Mouse (Mus musculus) megakaryocyte-erythroid progenitor cell, adult 5-6 weeks (primary cell): ENCODE measurements around the gene Gfy. TPM values are rescaled to one million over a fixed set of nuclear protein-coding genes. Genes with fewer than 3 reads are reported as not detected.
A peak's percentile ranks its signal among the peaks of the same experiment; 100 is the strongest.
"Not testable (repeated sequence)": the region's sequence is repeated elsewhere in the genome, so short reads cannot be mapped to it uniquely, and the experiment has no call there.

ENCODE experiments used
- ATAC-seq: replicated peaks from 2 replicates; pipeline ENCODE4 v1.8.0; 2016; ENCODE audit warnings: mild to moderate bottlenecking, inconsistent platforms; ENCODE audit not compliant: severe bottlenecking, poor library complexity, low FRiP score, low TSS enrichment
- total RNA-seq, 2 experiments: library from RNA; stranded (forward) in 1 of 2; stranded (reverse) in 1 of 2; fragments of 200-1000, 215-1000 nt in 1 of 2; fragments of >200 nt in 1 of 2; fragmentation: Nextera tagmentation in 1 of 2; gene quantifications; 2 replicates each; pipeline ENCODE4 v1.2.3; 2014 to 2017

The Gfy gene
- total RNA-seq, 2 experiments from 2014 or later: 1.9 TPM; not detected in 1

DNA sequence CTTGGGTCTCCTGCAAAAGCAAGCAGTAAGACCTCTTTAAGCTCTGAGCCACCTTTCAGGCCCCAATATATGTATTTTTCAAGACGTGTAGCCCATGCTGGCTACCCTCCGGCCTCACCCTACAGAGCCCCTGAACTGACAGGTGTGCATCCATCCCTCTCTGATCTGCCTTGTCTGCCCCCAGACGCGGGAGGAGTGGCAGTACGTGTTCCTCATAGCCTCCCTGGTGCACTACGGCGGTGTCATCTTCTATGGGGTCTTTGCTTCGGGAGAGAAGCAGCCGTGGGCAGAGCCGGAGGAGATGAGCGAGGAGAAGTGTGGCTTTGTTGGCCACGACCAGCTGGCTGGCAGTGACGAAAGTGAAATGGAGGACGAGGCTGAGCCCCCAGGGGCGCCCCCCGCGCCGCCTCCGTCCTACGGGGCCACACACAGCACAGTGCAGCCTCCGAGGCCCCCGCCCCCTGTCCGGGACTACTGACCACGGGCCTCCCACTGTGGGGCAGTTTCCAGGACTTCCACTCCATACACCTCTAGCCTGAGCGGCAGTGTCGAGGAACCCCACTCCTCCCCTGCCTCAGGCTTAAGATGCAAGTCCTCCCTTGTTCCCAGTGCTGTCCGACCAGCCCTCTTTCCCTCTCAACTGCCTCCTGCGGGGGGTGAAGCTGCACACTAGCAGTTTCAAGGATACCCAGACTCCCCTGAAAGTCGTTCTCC lies 4.6 kb downstream of the Gfy start:
- ATAC-seq: no peak

DNA sequence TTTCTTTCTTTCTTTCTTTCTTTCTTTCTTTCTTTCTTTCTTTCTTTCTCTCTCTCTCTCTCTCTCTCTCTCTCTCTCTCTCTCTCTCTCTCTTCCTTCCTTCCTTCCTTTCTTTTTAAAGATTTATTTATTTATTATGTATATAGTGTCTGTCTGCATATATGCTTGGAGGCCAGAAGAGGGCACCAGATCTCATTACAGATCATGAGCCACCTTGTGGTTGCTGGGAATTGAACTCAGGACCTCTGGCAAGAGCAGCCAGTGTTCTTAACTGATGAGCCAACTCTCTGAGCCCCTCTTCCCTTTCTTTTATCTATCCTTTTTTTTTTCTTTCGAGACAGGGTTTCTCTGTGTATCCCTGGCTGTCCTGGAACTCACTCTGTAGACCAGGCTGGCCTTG lies 5.6 kb downstream of the Gfy start:
- ATAC-seq: not testable (repeated sequence)

DNA sequence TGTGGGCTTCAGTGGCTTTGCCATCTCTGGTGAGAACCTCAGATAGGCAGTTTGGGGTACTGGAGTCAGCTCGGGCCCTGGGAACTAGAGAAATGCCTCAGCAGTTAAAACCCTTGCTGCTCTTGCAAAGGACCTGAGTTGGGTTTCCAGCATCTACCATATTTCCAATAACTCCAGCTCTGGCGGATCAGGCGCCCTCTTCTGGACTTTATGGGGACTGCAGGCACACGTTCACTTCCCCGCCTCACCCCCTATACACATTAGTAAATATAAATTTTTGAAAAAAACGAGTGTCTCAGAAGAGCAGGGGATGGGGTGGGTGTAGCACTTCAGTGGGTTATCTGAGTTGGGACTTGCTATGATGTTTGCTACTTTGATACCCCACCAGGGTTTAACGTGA lies 6.4 kb downstream of the Gfy start:
- peak; percentile 10; the same call in 1 of the 2 replicates for ATAC-seq

DNA sequence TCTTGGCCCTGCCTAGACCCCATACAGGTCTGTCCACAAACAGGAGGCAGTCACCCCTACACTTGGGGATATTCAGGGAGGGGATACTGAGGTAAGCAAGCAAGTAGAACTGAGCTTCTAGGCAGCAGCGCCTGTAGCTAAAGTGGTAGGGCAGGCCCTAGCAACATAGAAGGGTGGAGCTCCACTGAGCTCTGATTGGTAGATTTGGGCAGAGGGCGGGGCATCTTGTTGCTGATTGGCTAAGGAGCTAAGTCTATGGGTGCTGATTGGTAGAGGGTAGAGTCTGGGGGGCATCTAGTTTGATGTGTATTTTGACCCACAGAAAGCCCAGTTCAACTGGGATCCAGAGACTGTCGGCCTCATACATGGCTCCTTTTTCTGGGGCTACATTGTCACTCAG lies 9.9 kb downstream of the Gfy start:
- no peak for ATAC-seq

DNA sequence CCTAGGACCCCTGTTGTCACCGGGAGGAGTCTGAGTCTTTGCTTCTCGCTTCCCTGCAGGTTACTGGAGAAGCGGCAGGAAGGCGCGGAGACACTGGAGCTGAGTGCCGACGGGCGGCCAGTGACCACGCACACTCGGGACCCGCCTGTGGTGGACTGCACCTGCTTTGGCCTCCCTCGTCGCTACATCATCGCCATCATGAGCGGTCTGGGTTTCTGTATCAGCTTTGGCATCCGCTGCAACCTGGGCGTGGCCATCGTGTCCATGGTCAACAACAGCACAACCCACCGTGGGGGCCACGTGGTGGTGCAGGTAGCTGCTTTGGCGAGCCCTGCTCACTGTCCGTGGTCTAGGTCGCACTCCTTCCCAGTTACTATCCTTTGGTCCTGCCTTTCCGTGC lies 10.7 kb downstream of the Gfy start:
- ATAC-seq: no peak

DNA sequence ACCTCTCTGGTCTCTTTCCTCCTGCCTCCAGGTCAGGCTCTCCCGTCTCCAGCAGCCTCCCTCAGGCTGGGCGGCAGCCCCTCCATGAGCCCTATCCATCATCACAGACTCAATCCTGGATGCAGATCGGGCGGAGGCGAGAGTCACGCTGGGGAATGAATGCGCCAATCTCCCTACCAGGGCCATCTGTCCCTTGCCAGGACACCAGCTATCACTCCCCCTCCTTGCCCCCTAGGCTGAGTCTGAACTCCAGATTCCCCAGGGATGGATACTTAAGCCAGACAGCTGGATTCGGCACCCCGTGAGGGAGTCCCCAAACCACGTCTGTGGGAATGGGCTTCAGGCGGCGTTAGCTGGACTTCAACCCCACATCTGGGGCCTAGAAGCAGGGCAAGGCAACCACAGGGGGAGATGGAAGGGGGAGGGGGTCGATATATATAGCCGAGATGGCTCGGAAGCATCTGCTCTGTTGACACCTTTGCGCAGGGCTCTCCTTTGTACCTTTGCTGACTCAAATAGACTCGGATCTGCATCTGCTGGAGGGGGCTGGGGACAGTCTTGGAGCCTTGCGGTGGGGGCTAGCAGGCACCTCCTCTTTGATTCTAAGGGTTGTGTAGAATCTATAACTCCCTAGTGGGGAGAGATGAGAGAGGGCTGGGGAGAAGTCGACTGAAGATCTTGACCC lies 11.5 kb downstream of the Gfy start:
- no peak for ATAC-seq

DNA sequence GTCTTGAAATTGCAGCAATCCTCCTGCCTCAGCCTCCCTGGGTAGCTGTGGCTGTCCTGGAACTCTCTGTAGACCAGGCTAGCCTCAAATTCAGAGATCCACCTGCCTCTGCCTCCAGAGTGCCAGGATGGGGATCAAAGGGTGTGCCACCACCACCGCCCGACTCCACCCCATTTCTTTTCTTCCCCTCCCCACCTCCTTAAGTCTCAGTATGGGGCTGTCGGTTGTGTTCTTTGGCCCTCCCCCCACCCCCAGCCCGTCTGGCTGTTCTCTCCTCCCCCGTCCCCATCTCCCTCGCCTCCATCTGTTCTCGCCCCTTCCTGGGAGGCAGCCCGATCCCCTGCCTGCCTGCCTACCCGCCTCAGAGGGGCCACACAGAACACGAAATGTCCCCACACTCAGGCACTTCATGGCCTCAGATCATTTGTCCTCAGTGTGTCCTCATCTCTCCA lies 12.4 kb downstream of the Gfy start:
- no peak for ATAC-seq

DNA sequence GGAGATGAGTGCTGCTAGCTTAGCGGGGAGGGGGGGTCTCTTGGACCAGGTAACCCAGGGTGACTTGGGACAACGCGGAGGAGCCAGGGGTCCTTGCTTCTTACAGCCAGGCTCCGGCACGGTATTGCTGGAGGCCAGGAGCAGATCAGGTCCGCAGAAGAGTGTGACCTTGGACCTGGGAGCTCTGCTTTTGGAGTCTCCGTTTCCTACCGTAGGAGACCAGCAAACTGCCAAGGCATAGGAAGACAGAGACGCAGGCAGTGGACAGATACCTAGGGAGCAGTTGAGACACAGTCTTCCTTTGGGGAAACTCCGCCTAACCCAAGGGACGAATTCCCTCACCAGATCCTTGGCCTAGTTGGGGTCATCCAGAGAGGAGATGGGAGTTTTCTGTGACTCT lies 13.7 kb downstream of the Gfy start:
- ATAC-seq: no peak

DNA sequence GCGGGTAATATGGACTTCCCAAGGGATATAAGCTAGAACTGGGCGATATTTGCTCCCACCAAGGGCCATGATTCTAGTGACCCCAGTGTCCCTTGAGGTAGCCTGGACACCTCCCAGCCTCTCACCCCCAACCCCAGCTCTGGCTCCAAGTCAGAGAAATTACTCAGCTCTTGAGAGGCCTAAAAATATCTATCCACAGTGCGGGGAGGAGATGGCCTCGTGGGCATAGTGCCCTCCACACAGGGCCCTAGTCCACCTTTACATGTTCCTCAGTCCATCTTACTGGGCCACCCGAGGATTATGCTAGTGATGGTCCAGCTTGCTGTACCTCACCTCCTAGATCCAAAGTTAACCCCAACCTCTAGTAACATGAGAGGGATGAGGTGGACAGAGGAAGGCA lies 14.5 kb downstream of the Gfy start:
- ATAC-seq: no peak

DNA sequence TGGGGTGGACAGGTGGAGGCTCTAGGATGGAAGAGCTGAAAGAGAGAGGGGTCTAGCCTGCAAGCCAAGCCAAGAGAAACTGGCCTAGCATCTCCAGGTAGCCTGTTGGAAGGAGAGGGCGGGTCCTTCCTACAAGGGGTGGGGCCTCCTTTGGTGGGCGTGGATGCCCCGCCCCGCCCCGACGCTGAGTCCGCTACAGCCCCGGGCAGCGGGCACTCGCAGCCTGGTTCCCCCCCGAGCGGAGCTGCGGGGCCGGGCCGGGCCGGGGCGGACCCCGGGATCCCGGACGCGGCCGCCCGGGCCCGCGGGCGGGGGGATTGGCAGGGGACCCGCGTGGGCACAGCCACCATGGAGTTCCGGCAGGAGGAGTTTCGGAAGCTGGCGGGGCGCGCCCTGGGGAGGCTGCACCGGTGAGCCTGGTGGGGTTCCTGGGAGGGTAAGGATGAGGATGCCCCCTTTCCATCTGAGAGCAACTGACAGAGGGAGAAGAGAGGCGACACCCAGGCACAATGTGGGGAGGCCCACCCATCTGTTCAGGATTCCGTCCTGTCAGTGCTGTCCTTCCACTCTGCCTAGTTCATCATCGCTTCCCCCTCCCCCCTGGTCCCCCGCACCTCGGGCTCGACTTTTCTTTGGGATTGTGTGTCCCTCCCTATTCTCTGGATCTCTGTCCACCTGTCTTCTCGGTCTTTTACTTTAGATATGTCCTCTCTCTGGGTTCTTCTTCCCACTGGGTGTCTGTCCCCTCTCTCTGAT lies 15.5 kb downstream of the Gfy start, which contains the start of gene Slc17a7:
Slc17a7 (plus strand) TSS at position 215 of the 756 bp plus-strand sequence.
- ATAC-seq: 0 out of 2 replicates have a peak, but pooled peaks have one; percentile 46

DNA sequence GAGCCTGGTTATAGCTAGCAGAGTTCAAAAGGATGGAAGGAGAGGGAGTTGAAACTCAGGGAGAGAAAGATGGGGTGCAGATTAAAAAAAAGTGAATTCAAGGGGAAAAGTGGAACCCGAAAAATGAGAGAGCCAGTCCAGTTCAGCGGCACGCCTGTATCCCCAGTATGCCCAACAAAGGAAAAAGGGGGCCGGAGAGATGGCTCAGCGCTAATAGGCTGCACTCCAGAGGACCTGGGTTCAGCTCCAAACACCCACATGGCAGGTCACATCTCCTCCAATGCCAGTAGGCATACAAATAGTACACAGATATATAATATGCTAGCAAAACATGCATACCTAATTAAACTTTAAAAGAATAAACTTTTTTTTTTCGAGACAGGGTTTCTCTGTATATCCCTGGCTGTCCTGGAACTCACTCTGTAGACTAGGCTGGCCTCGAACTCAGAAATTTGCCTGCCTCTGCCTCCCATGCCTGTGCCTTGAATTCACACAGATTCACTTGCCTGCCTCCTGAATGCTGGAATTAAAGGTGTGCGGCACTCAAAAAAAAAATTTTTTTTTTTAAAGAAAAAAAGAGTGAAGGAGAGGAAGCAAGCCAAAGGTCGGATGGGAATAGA lies 16.3 kb downstream of the Gfy start:
- ATAC-seq: no peak

DNA sequence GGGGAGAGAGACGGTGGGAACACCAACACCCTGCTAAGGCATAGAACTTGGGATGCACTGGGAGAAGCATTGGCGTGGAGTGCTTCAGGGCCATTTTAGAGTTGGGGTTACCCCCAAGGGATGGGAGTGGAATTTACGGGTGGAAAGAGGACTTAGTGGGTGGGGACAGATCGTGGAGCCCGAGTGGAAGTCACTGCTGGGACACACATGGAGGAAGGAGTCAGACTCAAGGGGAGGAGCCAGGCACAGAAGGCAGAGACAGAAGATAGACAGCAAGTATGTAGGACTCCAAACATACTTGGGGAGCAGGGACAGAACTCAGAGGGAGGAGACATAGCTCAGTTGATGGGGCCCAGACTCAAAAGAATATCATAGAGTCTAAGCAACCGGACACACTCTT lies 16.8 kb downstream of the Gfy start:
- no peak for ATAC-seq

DNA sequence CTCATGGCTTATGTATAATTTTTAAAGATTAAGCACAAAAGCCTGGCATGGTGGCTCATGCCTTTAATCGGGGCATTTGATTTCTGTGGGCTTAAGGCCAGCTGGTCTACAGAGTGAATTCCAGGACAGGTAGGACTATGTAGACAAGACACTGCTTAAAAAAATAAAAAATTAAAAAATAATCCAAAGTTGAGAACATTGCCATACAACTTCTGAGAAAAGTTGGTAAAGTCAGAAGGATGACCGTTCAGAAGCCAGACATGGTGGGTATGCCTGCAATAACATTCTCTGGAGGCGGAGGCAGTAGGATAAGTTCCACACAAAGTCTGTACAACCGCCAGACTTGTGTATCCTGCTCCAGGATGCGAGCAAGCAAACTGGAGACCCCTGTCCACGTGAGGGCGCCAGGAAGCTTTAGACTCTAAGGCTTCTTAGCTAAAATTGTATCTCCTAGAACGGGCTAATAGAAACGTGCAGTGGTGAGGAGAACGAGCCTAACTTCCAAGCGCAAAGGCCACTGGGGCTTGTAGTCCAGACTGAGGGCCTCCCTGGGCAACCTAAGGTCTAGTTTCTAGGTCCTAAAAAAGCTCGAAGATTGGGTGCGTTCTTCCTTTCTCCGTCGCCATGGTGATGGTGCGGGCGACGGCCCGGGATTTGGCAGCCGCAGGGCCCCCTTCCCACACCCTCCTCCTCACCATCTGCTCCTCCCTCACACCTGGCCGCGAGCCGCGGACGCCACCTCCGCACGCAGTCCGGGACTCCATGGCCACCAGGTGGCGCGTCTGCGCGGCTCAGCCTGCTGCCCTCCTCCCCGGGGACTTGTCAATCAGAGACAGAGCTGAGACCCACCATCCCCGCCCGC lies 17.5 kb downstream of the Gfy start:
- ATAC-seq: peak; percentile 82

DNA sequence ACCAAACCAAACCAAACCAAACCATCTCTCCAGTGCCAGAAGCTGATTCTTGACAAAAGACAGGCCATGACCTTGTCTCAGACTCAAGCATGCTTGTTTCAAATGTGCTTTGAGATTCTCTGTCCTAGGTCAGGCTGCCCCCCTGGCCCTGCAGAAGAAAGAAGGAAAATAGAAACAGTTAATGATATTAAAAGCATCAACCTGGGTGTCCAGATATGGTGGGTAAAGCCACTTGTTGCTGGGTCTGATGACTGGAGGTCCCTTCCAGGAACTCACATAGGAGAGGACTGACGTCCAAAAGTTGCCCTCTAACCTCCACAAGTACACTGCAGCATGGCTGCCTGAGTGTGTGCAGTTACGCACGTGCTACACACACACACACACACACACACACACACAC lies 18.5 kb downstream of the Gfy start:
- ATAC-seq: no peak

DNA sequence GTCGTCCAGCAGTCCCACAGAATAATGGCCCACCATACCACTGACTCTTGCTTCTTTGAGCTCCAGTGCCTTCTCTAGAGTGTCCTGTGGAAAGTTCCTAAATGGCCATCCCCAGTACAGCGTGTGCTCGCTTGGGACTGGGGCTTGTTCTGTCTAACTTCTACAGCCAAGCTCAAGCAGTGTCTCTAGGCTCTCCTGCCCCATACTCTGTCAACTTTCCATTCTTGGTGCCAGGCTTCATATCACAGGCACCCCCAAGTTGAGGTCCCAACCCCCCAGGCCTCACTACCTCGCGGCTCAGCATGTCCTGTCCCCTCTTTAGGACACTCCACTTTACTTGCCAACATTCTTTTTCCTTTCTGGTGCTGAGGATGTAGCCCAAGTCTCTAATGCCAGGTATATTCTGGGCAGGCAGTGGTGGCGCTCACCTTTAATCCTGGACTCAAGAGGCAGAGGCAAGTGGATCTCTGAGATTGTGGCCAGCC lies 19.0 kb downstream of the Gfy start:
- ATAC-seq: no peak

DNA sequence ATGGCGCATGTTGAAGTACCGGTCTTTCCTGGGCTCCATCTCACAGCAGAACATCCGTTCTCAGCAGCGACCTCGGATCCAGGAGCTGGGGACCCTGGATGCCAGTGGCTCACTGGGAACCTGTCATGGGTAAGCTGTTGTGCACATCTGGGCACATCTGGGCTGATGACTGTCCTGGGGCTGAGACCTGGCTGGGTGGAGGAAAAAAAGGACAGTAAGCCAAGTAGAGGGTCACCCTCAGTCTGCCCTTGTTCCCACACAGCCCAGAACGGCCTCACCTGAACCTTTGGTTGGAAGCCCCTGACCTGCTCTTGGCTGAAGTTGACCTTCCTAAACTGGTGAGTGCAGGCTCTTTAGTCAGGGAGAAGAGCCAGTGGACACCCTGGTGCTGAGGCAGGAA lies 20.4 kb downstream of the Gfy start:
- ATAC-seq: no peak

DNA sequence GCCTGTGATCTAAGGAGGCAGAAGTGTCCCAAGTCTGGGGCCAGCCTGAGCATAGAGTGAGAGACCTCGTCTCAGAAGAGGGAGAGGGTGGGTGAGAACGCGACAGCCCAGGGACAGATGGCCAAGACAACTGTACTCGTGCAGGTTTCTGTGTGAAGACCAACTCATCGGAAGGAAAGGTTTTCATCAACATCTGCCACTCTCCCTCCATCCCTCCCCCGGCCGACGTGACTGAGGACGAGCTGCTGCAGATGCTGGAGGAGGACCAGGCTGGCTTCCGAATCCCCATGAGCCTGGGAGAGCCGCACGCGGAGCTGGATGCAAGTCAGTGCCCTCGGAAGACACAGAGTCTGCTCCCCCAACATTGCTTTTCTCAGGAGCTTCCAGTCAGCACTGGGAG lies 21.9 kb downstream of the Gfy start:
- no peak for ATAC-seq

DNA sequence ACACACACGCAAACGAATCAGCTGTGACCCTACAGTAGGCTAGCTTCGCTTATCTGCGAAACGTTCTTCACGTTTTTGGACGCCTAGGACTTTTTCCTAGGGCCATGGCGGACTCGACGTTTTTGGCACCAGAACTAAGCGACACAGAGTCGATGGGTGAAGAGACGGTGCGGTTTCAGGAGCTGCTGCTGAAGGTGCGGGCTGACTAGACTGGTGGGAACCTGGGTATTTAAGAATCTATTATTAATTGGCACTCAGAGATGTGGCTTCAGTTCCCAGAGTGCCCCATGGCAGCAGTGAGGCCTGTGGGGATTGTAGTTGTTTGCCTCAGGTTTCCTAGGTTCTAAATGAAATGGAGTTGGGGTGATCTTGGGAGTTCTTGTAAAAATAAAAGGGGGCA lies 23.2 kb downstream of the Gfy start:
- no peak for ATAC-seq

DNA sequence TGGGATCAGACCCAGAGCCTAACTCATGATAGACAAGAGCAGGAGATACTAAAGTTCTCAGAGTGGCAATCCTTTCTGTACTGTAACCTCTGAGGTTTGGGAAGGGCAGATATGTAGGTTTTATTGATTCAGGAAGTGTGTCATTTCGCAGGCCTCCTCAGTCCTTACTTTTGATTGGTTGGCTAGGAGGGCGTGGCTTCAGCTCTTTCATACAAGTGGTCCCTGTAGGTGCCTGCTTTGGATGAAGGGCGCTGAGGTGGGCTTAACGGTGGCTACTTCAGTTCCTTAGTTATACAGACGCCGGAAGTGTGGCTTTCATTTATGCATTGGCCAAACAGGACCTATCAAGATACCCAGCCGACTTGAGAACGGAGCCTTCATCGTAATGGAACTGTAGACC lies 23.8 kb downstream of the Gfy start:
- ATAC-seq: no peak
